Mouse (Mus musculus) natural killer cell, adult 2 months (primary cell): ENCODE measurements around the gene Klhdc7b.
A peak's percentile ranks its signal among the peaks of the same experiment; 100 is the strongest.

Source experiments
- DNase-seq, 2 experiments: peaks; one replicate each; pipeline ENCODE4 v3.0.0; 2022; ENCODE audit warnings: low spot score in 2 of 2

Gene Klhdc7b

DNA sequence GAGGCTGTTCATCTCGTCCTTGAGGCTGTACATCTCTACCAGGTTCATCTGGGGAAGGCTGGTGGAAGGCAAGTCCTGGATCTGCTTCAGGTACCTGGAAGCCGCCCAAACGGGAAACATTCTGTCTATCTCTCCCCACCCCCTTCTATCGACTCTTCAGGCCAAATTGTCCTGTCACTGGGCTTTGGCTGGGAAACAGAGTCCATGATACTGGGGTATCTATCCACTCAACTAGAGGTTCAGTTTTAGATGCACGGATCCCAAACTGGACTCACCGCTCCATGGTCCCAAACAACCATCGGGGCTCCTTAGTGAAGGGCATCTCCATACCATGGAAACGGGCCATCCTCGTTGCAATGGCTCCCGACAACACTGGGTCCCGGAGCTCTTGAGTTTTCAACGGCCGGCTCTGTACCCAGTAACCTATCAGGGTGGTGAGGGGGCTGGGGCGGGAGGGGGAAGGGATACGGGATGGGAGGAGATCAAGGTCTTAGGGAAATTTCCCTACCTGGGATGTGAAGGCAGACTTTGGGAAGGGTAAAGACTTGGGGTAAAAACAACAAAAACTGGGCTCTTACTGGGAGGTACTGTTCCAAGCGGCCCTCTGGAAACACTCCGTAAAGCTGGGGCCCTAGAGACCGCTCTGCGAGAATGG, 43.5 kb downstream of the Klhdc7b start:
- no peak for DNase-seq

- DNase-seq, result peak in 1 of 2 experiments; percentile 11
These were observed 44.2 kb downstream of the Klhdc7b start for GRCm38 (mm10) chr15:89428821-89429351.

- peak; percentile 93 to 94 for DNase-seq
These were observed 44.9 kb downstream of the Klhdc7b start, which contains the start of the genes C730034F03Rik, Gm44502 and Chkb for GRCm38 (mm10) chr15:89429352-89430221. C730034F03Rik (plus strand) TSS chr15:89429589. Gm44502 (minus strand) TSS chr15:89429696. Chkb (minus strand) TSS chr15:89429908.

DNA sequence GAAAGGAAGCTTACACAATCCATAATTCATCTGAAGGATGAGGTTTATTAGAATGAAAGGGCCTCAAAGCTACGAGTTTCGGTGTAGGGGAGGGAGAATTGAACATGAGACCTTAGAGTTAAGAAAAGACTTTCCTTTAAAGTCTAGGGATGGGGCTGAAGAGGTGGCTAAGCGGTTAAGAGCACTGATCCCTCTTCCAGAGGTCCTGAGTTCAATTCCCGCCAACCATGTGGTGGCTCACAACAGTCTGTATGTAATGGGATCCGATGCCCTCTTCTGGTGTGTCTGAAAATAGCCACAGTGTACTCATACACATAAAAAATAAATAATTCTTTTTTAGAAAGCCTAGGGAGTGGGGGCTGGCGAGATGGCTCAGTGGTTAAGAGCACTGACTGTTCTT, 45.6 kb downstream of the Klhdc7b start:
- DNase-seq, result peak in 1 of 2 experiments; percentile 26

DNA sequence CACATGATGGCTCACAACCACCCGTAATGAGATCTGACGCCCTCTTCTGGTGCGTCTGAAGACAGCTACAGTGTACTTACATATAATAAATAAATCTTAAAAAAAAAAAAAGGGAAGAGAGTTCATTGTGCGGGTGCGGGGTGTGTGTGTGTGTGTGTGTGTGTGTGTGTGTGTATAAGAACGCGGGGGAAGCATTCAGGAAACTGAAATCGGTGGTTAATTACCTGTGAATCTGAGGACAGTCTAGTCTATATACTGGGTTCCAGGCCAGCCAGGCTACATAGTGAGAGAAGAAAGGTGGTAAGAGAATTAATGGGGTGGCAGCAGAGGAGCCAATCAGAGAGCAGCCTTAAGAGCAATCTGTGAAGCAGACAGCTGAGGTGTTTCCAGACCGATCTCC, 46.1 kb downstream of the Klhdc7b start:
- peak in 1 of 2 experiments; percentile 17 for DNase-seq

DNA sequence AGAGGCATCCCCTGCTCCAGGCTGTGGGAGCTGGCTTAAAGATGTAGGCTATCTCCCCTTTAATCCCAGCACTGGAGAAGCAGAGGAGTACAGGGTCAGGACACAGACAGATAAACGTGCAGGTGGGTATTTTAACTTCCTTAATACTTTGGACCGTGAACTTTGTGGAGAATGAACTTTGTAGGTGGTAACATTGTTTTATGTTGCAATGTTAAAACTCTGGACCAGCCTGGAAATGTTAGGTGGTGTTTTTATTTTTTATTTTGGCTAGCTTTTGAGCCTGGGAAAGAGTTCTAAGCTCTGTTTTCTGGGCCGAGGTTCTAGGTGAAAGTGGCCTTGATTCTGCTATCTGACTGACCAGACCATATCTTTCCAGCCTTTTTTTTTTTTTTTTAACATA, 46.6 kb downstream of the Klhdc7b start:
- DNase-seq, result no peak

GRCm38 (mm10) chr15:89431806-89432205, 47.1 kb downstream of the Klhdc7b start:
- no peak for DNase-seq

DNA sequence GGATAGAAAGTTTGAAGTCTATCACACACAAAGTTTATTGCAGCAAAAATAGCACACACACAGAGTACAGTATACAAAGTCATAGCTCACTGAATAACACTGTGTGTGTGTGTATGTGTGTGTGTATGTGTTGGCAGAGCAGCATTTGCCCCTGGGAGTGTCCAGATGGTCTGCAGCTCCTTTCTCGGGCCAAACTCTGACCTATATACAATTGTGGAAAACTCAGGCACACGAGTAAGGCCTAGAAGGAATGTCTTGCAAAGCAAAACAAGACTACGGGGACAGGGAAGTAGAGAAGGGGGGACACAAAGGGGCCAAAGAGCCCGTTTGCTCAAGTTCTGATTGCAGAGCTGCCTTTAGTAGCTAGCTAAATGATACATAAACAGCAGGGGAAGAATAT, 48.2 kb downstream of the Klhdc7b start:
- no peak for DNase-seq

GRCm38 (mm10) chr15:89434136-89434535, 49.4 kb downstream of the Klhdc7b start:
- no peak for DNase-seq

DNA sequence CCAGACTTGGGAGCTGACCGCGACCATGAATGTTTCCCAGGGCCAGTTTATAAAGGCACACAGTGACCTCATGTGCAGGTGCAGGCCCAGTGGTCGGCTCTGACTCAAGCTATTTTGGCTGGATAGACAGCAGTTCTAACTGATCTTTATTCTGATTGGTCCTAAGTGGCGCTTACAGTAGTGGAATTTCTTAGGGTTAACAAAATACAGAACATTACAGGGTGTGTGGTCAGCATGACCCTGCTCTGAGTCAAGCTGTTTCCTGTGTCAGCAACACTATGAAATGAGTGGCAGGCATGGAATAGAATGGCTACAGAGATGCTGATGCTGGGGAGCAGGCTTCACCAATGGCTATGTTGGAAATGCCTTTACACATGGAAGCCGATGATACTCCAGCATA, 51.2 kb downstream of the Klhdc7b start:
- DNase-seq, result no peak
